Mouse (Mus musculus) adrenal gland, adult (tissue): ENCODE measurements around the gene Nek11.
"Not testable (repeated sequence)": the region's sequence is repeated elsewhere in the genome, so short reads cannot be mapped to it uniquely, and the experiment has no call there.

Source experiments
- DNase-seq, 2 experiments: peaks; one replicate each; pipeline ENCODE4 v3.0.0; 2022 to 2023; ENCODE audit warnings: low spot score in 1 of 2; ENCODE audit not compliant: inconsistent age in 2 of 2

Nek11 gene

GRCm38 (mm10) chr9:105144992-105145391 lies 250.3 kb downstream of the Nek11 start, which contains the start of gene 1700080E11Rik:
Gene 1700080E11Rik, minus strand, starts transcription at chr9:105145092.
- DNase-seq, result no peak

DNA sequence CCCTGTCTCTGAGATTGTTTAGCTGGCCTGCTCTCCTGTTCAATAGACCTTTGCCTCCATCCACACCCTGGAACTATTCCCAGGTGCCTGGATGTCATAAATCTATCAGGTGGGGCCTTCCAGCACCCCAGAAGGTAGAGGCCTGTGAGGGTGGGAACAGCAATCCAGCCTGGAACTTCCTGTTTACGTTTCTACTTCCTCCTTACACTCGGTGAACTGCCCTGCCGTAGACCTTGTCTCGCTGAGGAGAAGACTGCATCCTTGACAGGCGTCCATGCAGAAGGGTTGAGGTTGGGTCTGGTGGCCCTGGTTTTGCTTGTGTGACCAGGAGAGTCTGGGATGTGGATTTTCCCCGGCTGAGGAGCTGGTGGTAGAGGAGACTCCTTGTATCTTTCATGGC lies 256.1 kb downstream of the Nek11 start:
- peak in 1 of 2 experiments; percentile 12 for DNase-seq

GRCm38 (mm10) chr9:105136404-105136803 lies 258.9 kb downstream of the Nek11 start:
- peak in 1 of 2 experiments; percentile 8 for DNase-seq

DNA sequence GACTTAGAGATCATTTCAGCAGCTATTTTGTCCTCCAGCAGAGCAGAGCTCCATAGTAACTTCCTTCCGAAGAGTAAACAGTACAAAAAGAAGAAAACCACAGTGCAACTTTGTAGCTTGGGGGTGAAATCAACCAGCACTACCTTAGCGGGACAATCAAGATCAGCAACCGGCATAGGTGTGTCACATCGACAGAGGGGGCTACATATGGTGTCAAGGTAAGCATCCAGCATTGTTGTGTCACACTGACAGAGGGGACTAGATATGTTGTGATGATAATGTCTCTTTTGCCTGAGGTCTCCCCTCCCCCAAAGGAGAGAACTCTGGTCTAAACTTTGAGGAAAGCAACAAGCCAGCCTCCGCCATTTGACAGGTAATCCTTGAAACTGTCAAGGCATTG lies 260.8 kb downstream of the Nek11 start:
- DNase-seq, result peak in 1 of 2 experiments; percentile 13

- no peak for DNase-seq
Measured at GRCm38 (mm10) chr9:105132002-105132367, 263.3 kb downstream of the Nek11 start.

- peak; percentile 93 to 97 for DNase-seq
Measured at GRCm38 (mm10) chr9:105131253-105132001, 263.9 kb downstream of the Nek11 start, which contains the start of gene Nudt16. Gene Nudt16, minus strand, starts transcription at chr9:105131824.

DNA sequence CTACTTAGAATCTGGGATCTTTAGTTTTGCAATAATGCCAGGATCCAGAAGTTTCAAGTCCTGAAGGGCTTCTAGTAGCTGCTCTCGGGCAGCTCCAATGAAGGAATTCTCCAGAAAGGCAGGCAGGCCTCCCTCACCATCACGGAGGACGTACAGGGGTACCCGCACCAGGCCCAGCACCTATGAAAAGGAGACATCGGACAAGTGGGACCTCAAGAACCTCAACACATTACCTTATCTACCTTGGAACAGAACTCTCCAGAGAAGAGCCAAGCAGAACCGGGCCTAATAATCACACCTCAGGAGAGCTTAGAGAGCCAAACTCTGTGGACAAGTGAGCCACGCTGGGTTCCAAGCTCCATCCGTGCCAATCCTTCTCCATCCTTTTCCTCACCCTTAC lies 265.0 kb downstream of the Nek11 start:
- no peak for DNase-seq

DNA sequence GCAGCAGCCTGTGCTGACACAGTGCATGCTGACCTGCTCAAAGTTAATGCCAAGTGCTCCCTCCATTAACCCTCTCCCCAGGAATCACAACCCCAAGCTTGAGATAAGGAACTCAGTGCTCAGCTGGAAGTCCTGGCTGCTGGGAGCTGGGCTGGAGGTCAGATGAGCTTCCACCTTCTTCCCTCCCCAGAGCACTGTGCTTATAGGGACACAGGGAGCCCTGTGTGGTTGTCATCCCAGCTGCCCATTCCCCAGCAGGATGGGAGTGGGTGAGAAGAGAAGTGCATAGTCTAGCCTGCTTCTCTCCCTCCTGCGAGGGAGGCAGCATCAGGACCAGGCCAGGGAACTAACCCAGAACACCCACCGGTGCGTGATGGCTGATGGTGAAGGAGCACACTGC lies 270.1 kb downstream of the Nek11 start:
- not testable (repeated sequence) for DNase-seq
